ENCODE assay signal across 15 mouse cellular contexts in genomic region chr3:54647583-54647982, GRCm38 (mm10). TPM values are rescaled to one million over a fixed set of nuclear protein-coding genes. Genes with fewer than 3 reads are reported as not detected.
A peak's percentile ranks its signal among the peaks of the same experiment; 100 is the strongest.
DNase-seq lines count a peak whose midpoint lies in the region; ATAC-seq and TF ChIP-seq lines count a peak whose summit lies in the region.
"Had no signal": no experiment of that assay in that cellular context is flagged by ENCODE, and none has a peak within 500 bp of the region (broad histone marks: within the 10 kb centered on the region; RNA-seq: fewer than 3 reads in every experiment).

No protein-coding gene starts in this region.

- H3K9me3 ChIP-seq in embryonic facial prominence, embryonic 11.5 days (replicated peaks; ENCODE audit: control insufficient read depth, low read length): no peaks in the 10 kb centered on the region
- no peaks in the 10 kb centered on the region for H3K9me3 ChIP-seq in embryonic facial prominence, embryonic 10.5 days
- no peaks in the 10 kb centered on the region for H3K9me3 ChIP-seq in intestine, embryonic 15.5 days
- no peaks in the 10 kb centered on the region for H3K9me3 ChIP-seq in intestine, postnatal 0 days (ENCODE audit: control insufficient read depth)
- H3K9me3 ChIP-seq in heart, embryonic 15.5 days (replicated peaks): no peaks in the 10 kb centered on the region
- H3K9me3 ChIP-seq in stomach, postnatal 0 days (ENCODE audit: control insufficient read depth, low read length): no peaks in the 10 kb centered on the region
- H3K9me3 ChIP-seq: forebrain, embryonic 15.5 days; hindbrain, embryonic 15.5 days; midbrain, embryonic 10.5 days; neural tube, embryonic 13.5 days had no signal

- H3K9ac ChIP-seq in embryonic facial prominence, embryonic 11.5 days (replicated peaks; ENCODE audit: low read length): no peak overlapping the region
- no peak overlapping the region for H3K9ac ChIP-seq in intestine, embryonic 15.5 days
- H3K9ac ChIP-seq in intestine, postnatal 0 days (ENCODE audit: low read depth, low read length): no peak overlapping the region
- H3K9ac ChIP-seq in heart, embryonic 15.5 days: no peak overlapping the region
- H3K9ac ChIP-seq in stomach, postnatal 0 days (ENCODE audit: low read length): no peak overlapping the region
- H3K9ac ChIP-seq: forebrain, embryonic 15.5 days; hindbrain, embryonic 15.5 days; neural tube, embryonic 13.5 days had no signal

- no peaks in the 10 kb centered on the region for H3K27me3 ChIP-seq in embryonic facial prominence, embryonic 11.5 days (ENCODE audit: control insufficient read depth, insufficient read depth, low read length)
- no peaks in the 10 kb centered on the region for H3K27me3 ChIP-seq in embryonic facial prominence, embryonic 10.5 days (replicated peaks; ENCODE audit: low read depth, poor library complexity, severe bottlenecking)
- no peaks in the 10 kb centered on the region for H3K27me3 ChIP-seq in intestine, embryonic 15.5 days (replicated peaks)
- no peaks in the 10 kb centered on the region for H3K27me3 ChIP-seq in intestine, postnatal 0 days (replicated peaks; ENCODE audit: control insufficient read depth, insufficient read depth, low read length)
- no peaks in the 10 kb centered on the region for H3K27me3 ChIP-seq in heart, embryonic 15.5 days
- H3K27me3 ChIP-seq in stomach, postnatal 0 days (ENCODE audit: control insufficient read depth, insufficient read depth, low read length): no peaks in the 10 kb centered on the region
- H3K27me3 ChIP-seq: forebrain, embryonic 15.5 days; hindbrain, embryonic 15.5 days; neural tube, embryonic 13.5 days had no signal

- peak; percentile 28 for DNase-seq in embryonic facial prominence, embryonic 11.5 days (ENCODE audit: low spot score)
- no peak for DNase-seq in embryonic facial prominence, embryonic 10.5 days (ENCODE audit: low spot score)
- DNase-seq in skeletal muscle tissue, adult 2 months (ENCODE audit: low read depth, low spot score): peak; percentile 59
- no peak for DNase-seq in stomach, postnatal 0 days (ENCODE audit: low spot score)
- DNase-seq: cerebellum, postnatal 25 days; kidney, adult 9 months had no signal

- 56% methylated on average over 2 of the region's 2 CpGs for WGBS in embryonic facial prominence, embryonic 11.5 days
- 66% methylated on average over 2 of the region's 2 CpGs for WGBS in embryonic facial prominence, embryonic 10.5 days
- 39% methylated on average over 2 of the region's 2 CpGs for WGBS in intestine, embryonic 15.5 days
- WGBS in intestine, postnatal 0 days: 61% methylated on average over 2 of the region's 2 CpGs
- 57% methylated on average over 2 of the region's 2 CpGs for WGBS in heart, embryonic 15.5 days
- WGBS in stomach, postnatal 0 days: 53% methylated on average over 2 of the region's 2 CpGs

- no peaks in the 10 kb centered on the region for H3K4me1 ChIP-seq in embryonic facial prominence, embryonic 11.5 days (ENCODE audit: control insufficient read depth, insufficient read depth, low read length)
- H3K4me1 ChIP-seq in embryonic facial prominence, embryonic 10.5 days: 0 out of 2 replicates have a peak, but pooled peaks cover 3% of the 10 kb centered on the region
- no peaks in the 10 kb centered on the region for H3K4me1 ChIP-seq in intestine, embryonic 15.5 days (replicated peaks)
- no peaks in the 10 kb centered on the region for H3K4me1 ChIP-seq in intestine, postnatal 0 days (replicated peaks; ENCODE audit: control insufficient read depth, insufficient read depth, low read length)
- H3K4me1 ChIP-seq in heart, embryonic 15.5 days (replicated peaks): no peaks in the 10 kb centered on the region; the same call in 1 of the 2 replicates
- H3K4me1 ChIP-seq in stomach, postnatal 0 days (replicated peaks; ENCODE audit: control insufficient read depth, insufficient read depth): no peaks in the 10 kb centered on the region
- H3K4me1 ChIP-seq: forebrain, embryonic 15.5 days; hindbrain, embryonic 15.5 days; midbrain, embryonic 10.5 days; neural tube, embryonic 13.5 days had no signal

- no peak overlapping the region for H3K27ac ChIP-seq in embryonic facial prominence, embryonic 11.5 days (replicated peaks; ENCODE audit: low read depth, low read length)
- H3K27ac ChIP-seq in embryonic facial prominence, embryonic 10.5 days (replicated peaks): no peak overlapping the region
- 0 out of 2 replicates have a peak overlapping the region, but pooled peaks have one; percentile 9 for H3K27ac ChIP-seq in intestine, embryonic 15.5 days
- no peak overlapping the region for H3K27ac ChIP-seq in intestine, postnatal 0 days (ENCODE audit: low read depth, low read length)
- H3K27ac ChIP-seq in heart, embryonic 15.5 days: peak overlapping the region; percentile 51
- H3K27ac ChIP-seq in stomach, postnatal 0 days (replicated peaks): no peak overlapping the region
- H3K27ac ChIP-seq: forebrain, embryonic 15.5 days; hindbrain, embryonic 15.5 days; midbrain, embryonic 10.5 days; neural tube, embryonic 13.5 days had no signal

- no peak for ATAC-seq in embryonic facial prominence, embryonic 11.5 days (replicated peaks; ENCODE audit: insufficient number of reproducible peaks, low FRiP score, low TSS enrichment, low read depth)
- ATAC-seq in intestine, embryonic 15.5 days: no peak
- ATAC-seq in intestine, postnatal 0 days: no peak
- no peak for ATAC-seq in heart, embryonic 15.5 days (replicated peaks; ENCODE audit: insufficient number of reproducible peaks, insufficient read depth, low FRiP score, low read depth)
- ATAC-seq in erythroid progenitor cell, adult 5-6 weeks (replicated peaks; ENCODE audit: low FRiP score, poor library complexity, severe bottlenecking): no peak
- ATAC-seq in stomach, postnatal 0 days (ENCODE audit: low FRiP score, low TSS enrichment): no peak
- ATAC-seq: forebrain, embryonic 15.5 days; Patski had no signal

- no peaks in the 10 kb centered on the region for H3K36me3 ChIP-seq in embryonic facial prominence, embryonic 11.5 days (replicated peaks; ENCODE audit: control insufficient read depth, insufficient read depth, low read depth, low read length)
- H3K36me3 ChIP-seq in embryonic facial prominence, embryonic 10.5 days (replicated peaks): no peaks in the 10 kb centered on the region
- no peaks in the 10 kb centered on the region for H3K36me3 ChIP-seq in intestine, embryonic 15.5 days
- no peaks in the 10 kb centered on the region for H3K36me3 ChIP-seq in intestine, postnatal 0 days (ENCODE audit: control insufficient read depth, insufficient read depth)
- H3K36me3 ChIP-seq in heart, embryonic 15.5 days: no peaks in the 10 kb centered on the region
- no peaks in the 10 kb centered on the region for H3K36me3 ChIP-seq in stomach, postnatal 0 days (ENCODE audit: control insufficient read depth, insufficient read depth, low read length)
- H3K36me3 ChIP-seq: forebrain, embryonic 15.5 days; hindbrain, embryonic 15.5 days; midbrain, embryonic 10.5 days; neural tube, embryonic 13.5 days had no signal

- TF ChIP-seq EP300 in stomach, postnatal 0 days (optimal IDR thresholded peaks at IDR 0.05): no peak

- no peak overlapping the region for H3K4me3 ChIP-seq in embryonic facial prominence, embryonic 11.5 days (ENCODE audit: low read depth, low read length)
- no peak overlapping the region for H3K4me3 ChIP-seq in embryonic facial prominence, embryonic 10.5 days
- H3K4me3 ChIP-seq in intestine, embryonic 15.5 days (replicated peaks): no peak overlapping the region
- H3K4me3 ChIP-seq in intestine, postnatal 0 days (ENCODE audit: low read depth, low read length): no peak overlapping the region
- no peak overlapping the region for H3K4me3 ChIP-seq in heart, embryonic 15.5 days
- no peak overlapping the region for H3K4me3 ChIP-seq in stomach, postnatal 0 days (ENCODE audit: low read depth, low read length)
- H3K4me3 ChIP-seq: forebrain, embryonic 15.5 days; hindbrain, embryonic 15.5 days; midbrain, embryonic 10.5 days; neural tube, embryonic 13.5 days had no signal

- H3K4me2 ChIP-seq in embryonic facial prominence, embryonic 11.5 days (ENCODE audit: low read depth, low read length): no peak overlapping the region
- H3K4me2 ChIP-seq in intestine, embryonic 15.5 days (replicated peaks): no peak overlapping the region
- H3K4me2 ChIP-seq in intestine, postnatal 0 days (replicated peaks; ENCODE audit: low read depth): no peak overlapping the region
- no peak overlapping the region for H3K4me2 ChIP-seq in heart, embryonic 15.5 days
- no peak overlapping the region for H3K4me2 ChIP-seq in stomach, postnatal 0 days (replicated peaks; ENCODE audit: low read depth)
- H3K4me2 ChIP-seq: forebrain, embryonic 15.5 days; hindbrain, embryonic 15.5 days; neural tube, embryonic 13.5 days had no signal

- TF ChIP-seq CTCF in intestine, postnatal 0 days (IDR thresholded peaks at IDR 0.05; ENCODE audit: low read depth): no peak
- no peak for TF ChIP-seq CTCF in stomach, postnatal 0 days (IDR thresholded peaks at IDR 0.05; ENCODE audit: low read depth)

RNA-seq across cellular contexts. Expression of gene Supt20, which starts 45.0 kb away (rescaled TPM):
- 126 TPM in 2 replicates for polyA plus RNA-seq in embryonic facial prominence, embryonic 11.5 days (2014; fragmentation: Nextera tagmentation; extraction: Ambion mirVana)
- 114 and 115 TPM in 2 replicates for polyA plus RNA-seq in embryonic facial prominence, embryonic 10.5 days (2016; fragmentation: Nextera tagmentation; extraction: Ambion mirVana)
- polyA plus RNA-seq in intestine, embryonic 15.5 days (2015; fragmentation: Nextera tagmentation; extraction: Ambion mirVana): 76.8 and 84.1 TPM in 2 replicates
- polyA plus RNA-seq in intestine, postnatal 0 days (2015; fragmentation: Nextera tagmentation; extraction: Ambion mirVana): 27.5 and 31.5 TPM in 2 replicates
- polyA plus RNA-seq in heart, embryonic 15.5 days (2015; fragmentation: Nextera tagmentation; extraction: Ambion mirVana): 58.3 and 60.7 TPM in 2 replicates
- 82.2 and 85.1 TPM in 2 replicates for total RNA-seq in erythroid progenitor cell, adult 5-6 weeks (2015; ENCODE audit: low replicate concordance)
- total RNA-seq in erythroid progenitor cell, adult 5-6 weeks (2017; ENCODE audit: low replicate concordance): 54.3 and 68.4 TPM in 2 replicates
- polyA plus RNA-seq in stomach, postnatal 0 days (2015; fragmentation: Nextera tagmentation; extraction: Ambion mirVana): 36.0 and 40.8 TPM in 2 replicates

Comparison
In these comparisons a context has a peak if more than half of its experiments do, and no peak if none do; other contexts are left out.
1. DNase-seq: peak in embryonic facial prominence, embryonic 11.5 days (single experiment) and skeletal muscle tissue, adult 2 months (single experiment); none in embryonic facial prominence, embryonic 10.5 days (single experiment) and stomach, postnatal 0 days (single experiment).
2. H3K27ac ChIP-seq: peak in intestine, embryonic 15.5 days (single experiment) and heart, embryonic 15.5 days (single experiment); none in embryonic facial prominence, embryonic 11.5 days (single experiment), embryonic facial prominence, embryonic 10.5 days (single experiment), intestine, postnatal 0 days (single experiment) and stomach, postnatal 0 days (single experiment).